Mouse (Mus musculus): ENCODE measurements around the gene Asb14. TPM values are rescaled to one million over a fixed set of nuclear protein-coding genes. Genes with fewer than 3 reads are reported as not detected.

Gene Asb14
- polyA plus RNA-seq (2017; shearing (Covaris generic)) = 0.34 TPM

DNA sequence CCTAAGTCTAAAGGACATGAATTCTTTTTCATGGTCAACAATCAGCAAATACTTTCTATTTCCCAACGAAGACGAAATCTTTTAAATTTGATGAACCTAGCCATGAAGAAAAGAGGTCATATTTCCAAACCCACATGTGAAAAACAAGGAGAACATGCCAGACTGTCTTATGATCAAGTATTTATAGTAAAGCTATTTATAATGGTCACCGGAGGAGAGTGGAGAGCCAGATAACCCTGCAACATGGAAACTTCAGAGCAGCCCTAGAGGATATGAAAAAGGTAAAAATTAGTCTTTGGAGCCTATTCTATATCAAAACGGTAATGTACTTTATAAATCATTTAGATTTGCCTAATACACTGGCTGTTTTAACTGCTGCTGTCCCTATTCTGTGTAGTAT lies at the start of gene Asb14:
Gene Asb14, plus strand, starts transcription at position 166 of the 400 bp plus-strand sequence.

Other genes starting within 250 kb of the Asb14 start
- gene Pde12, start 224.7 kb upstream of the Asb14 start, polyA plus RNA-seq (2017; shearing (Covaris generic)) = 6.9 TPM
- 0.04 TPM for gene Dnah12, start 201.3 kb upstream of the Asb14 start, polyA plus RNA-seq (2017; shearing (Covaris generic))
- 50.3 TPM for gene Appl1, start 76.7 kb downstream of the Asb14 start, polyA plus RNA-seq (2017; shearing (Covaris generic))
- 2.1 TPM for gene Hesx1, start 99.9 kb downstream of the Asb14 start, polyA plus RNA-seq (2017; shearing (Covaris generic))
- gene Il17rd, start 144.4 kb downstream of the Asb14 start, polyA plus RNA-seq (2017; shearing (Covaris generic)) = 0.49 TPM
- gene Arhgef3, start 220.3 kb downstream of the Asb14 start, polyA plus RNA-seq (2017; shearing (Covaris generic)) = 377 TPM